Mouse (Mus musculus) embryonic facial prominence, embryonic 10.5 days (tissue): ENCODE measurements around the gene Zfp655. TPM values are rescaled to one million over a fixed set of nuclear protein-coding genes. Genes with fewer than 3 reads are reported as not detected.
"Not testable (repeated sequence)": the region's sequence is repeated elsewhere in the genome, so short reads cannot be mapped to it uniquely, and the experiment has no call there.

Source experiments
- DNase-seq: peaks from one replicate; pipeline ENCODE4 v3.0.0-alpha.2; 2017; ENCODE audit warnings: low spot score
- H3K27ac ChIP-seq: fragments of 300-500 bp; sonication (generic); replicated peaks from 2 replicates; pipeline ENCODE4 v1.5.1; 2016; ENCODE audit warnings: mild to moderate bottlenecking
- H3K27me3 ChIP-seq: fragments of 300-500 bp; sonication (generic); replicated peaks from 2 replicates; pipeline ENCODE4 v1.6.1; 2016; ENCODE audit warnings: low read depth, mild to moderate bottlenecking; ENCODE audit not compliant: poor library complexity, severe bottlenecking
- H3K36me3 ChIP-seq: fragments of 300-500 bp; sonication (generic); replicated peaks from 2 replicates; pipeline ENCODE4 v1.6.1; 2016; ENCODE audit warnings: mild to moderate bottlenecking, moderate library complexity
- H3K4me1 ChIP-seq: fragments of 300-500 bp; sonication (generic); 2 replicates; pipeline ENCODE4 v1.6.1; 2016
- H3K4me3 ChIP-seq: fragments of 300-500 bp; sonication (generic); 2 replicates; pipeline ENCODE4 v1.5.1; 2016; ENCODE audit warnings: mild to moderate bottlenecking, moderate library complexity
- H3K9me3 ChIP-seq: fragments of 300-500 bp; sonication (generic); 2 replicates; pipeline ENCODE4 v1.6.1; 2016; ENCODE audit warnings: mild to moderate bottlenecking
- WGBS: fragments of 180-500 bp; shearing (Covaris S2); methylation state at CpG from one replicate; pipeline ENCODE4 v1.1.7; 2016; 5-methylcytosine and 5-hydroxymethylcytosine counted together
- polyA plus RNA-seq: library from polyadenylated mRNA; unstranded; fragments of >200 nt; fragmentation: Nextera tagmentation; extraction: Ambion mirVana; gene quantifications from 2 replicates; pipeline ENCODE4 v1.2.1, GENCODE M21; 2016

Gene Zfp655
- polyA plus RNA-seq, 1 experiment from 2014 or later, result 31.4 TPM

DNA sequence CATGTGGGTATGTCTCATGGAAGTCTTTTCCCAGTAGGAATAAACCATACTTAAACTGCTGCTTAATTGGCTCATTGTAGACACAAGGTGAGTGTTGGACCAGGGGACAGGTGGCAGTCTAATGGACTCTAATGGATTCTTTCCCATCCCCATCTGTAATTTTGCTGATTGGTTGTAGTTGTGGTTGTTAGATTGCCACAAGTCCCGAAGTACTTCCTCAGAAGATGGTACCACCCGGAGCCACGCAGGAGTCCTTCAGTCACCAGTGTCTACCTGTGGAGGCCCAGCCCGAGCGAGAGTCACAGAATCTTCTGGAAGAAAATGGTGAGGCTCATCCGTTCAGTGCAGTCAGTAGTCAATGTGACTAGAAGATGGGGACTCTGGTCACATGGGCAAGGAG is 24.1 kb upstream of the Zfp655 start:
- Histone ChIP-seq H3K4me1 (peaks cover 16% of the 10 kb centered on the region), H3K27me3 (no peaks in the 10 kb centered on the region), H3K36me3 (peaks cover 53% of the 10 kb centered on the region), H3K4me3 (no peak overlapping the region), H3K27ac (no peak overlapping the region), H3K9me3 (0 out of 2 replicates have a peak, but pooled peaks cover 3% of the 10 kb centered on the region)
- no peak for DNase-seq
- WGBS, result 94% methylated on average over 6 of the region's 6 CpGs

DNA sequence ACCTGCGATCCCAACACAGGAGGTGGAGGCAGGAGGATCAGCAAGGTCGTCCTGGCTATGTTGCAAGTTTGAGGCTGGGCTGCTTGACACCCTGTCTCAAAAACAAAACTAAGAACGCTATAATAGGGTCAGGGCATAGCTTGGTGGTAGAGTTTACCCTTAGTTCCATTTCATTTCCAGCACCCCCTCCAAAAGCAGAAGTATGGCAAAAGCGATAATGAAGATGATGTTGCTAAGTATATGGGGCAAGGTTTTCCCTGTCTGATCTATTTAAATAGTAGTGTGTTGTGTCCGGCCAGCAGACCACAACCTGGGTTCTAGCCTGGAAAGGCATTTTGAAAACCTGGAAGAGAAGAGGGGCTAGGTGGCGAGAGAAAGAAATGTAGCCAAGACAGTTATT is 23.6 kb upstream of the Zfp655 start:
- Histone ChIP-seq H3K4me1 (peaks cover 16% of the 10 kb centered on the region), H3K27me3 (no peaks in the 10 kb centered on the region), H3K9me3 (0 out of 2 replicates have a peak, but pooled peaks cover 3% of the 10 kb centered on the region), H3K36me3 (peaks cover 59% of the 10 kb centered on the region), H3K27ac (no peak overlapping the region), H3K4me3 (no peak overlapping the region)
- no peak for DNase-seq
- WGBS, result 86% methylated on average over 6 of the region's 6 CpGs

DNA sequence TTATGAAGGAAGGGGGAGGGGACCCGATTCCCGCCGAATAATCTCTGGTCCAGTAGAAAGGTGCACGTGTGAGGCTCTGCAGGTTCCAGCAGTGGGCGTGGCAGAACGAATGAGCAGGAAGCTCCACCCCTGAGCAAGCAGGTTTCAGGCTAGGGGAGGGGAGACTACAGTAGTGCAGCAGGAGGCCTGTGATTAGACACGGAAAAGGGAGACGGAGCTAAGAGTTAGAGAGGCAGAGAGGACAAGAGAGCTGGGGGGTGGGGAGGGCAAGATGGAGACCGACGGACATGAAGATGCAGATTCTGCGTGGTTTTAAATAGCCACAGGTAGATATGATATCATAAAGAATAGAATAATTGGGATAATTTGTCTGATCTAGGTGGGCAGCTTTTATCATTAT is 23.1 kb upstream of the Zfp655 start:
- H3K36me3 ChIP-seq, result peaks cover 63% of the 10 kb centered on the region
- H3K4me1 ChIP-seq, result peaks cover 13% of the 10 kb centered on the region
- H3K4me3 ChIP-seq, H3K27ac ChIP-seq, H3K9me3 ChIP-seq, H3K27me3 ChIP-seq, DNase-seq: not testable (repeated sequence)
- 46% methylated on average over 11 of the region's 11 CpGs for WGBS

DNA sequence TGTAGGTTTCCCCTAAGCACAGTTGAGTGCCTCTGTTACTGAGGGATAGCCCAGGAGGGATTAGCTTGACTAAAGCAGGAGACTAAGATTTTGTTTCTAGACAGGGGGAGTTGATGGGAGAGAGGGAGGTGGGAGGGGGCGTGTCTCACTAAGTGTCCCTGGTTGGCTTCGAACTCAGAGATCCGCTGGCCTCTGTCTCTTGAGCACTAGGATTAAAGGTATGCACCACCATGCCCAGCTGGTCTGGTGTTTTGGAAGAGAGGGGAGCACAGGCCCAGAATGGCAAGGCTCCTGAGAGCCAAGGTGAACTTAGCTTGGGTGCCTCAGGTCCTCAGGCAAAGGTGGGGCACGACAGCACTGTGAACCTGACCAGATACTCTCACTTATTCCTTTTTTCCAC is 20.2 kb upstream of the Zfp655 start:
- 0 out of 2 replicates have a peak, but pooled peaks cover 3% of the 10 kb centered on the region for H3K9me3 ChIP-seq
- WGBS, result 98% methylated on average over 4 of the region's 4 CpGs
- H3K27ac ChIP-seq, result no peak overlapping the region
- peaks cover 85% of the 10 kb centered on the region for H3K36me3 ChIP-seq
- DNase-seq, result no peak
- H3K27me3 ChIP-seq, result no peaks in the 10 kb centered on the region
- H3K4me1 ChIP-seq, result no peaks in the 10 kb centered on the region
- H3K4me3 ChIP-seq, result no peak overlapping the region

DNA sequence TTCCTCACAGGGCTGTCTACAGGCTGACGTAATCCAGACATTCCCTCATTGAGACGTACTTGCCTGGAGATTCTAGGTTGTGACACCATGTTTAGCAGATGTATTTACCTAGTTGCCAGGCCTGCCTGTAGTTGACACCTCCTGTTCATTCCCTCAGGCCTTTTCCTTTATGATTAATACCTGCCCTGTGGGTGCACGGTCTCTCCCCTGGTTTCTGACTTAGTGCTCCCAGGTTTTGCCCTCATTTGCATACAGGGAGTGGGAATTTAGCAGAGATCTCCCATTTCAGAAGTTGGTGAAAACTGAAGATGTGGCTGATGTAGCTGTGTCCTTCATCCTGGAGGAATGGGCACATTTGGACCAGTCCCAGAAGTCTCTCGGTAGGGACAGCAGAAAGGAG is 19.3 kb upstream of the Zfp655 start:
- H3K4me1 ChIP-seq, result no peaks in the 10 kb centered on the region
- DNase-seq, result no peak
- H3K9me3 ChIP-seq, result 0 out of 2 replicates have a peak, but pooled peaks cover 3% of the 10 kb centered on the region
- no peak overlapping the region for H3K4me3 ChIP-seq
- H3K27ac ChIP-seq, result no peak overlapping the region
- peaks cover 76% of the 10 kb centered on the region for H3K36me3 ChIP-seq
- H3K27me3 ChIP-seq, result no peaks in the 10 kb centered on the region
- 93% methylated on average over 4 of the region's 4 CpGs for WGBS

DNA sequence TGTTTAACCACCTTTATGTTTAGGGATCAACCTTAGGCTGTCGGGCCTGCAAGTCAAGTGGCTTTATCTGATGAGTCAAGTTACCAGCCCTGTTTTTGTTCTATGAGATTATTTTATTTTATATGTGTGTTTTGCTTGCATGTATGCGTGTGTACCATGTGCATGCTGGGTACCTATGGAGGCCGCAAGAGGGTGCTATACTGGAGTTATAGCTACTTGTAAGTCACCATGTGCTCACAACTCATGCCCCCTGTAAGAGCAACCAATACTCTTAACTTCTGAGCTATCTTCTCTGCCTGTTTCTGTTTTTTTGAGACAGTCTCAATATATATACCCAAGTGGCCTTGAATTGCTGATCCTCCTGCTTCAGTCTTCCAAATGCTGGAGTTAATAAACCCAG is 18.0 kb upstream of the Zfp655 start:
- Histone ChIP-seq H3K4me3 (no peak overlapping the region), H3K4me1 (no peaks in the 10 kb centered on the region), H3K27ac (no peak overlapping the region), H3K9me3 (0 out of 2 replicates have a peak, but pooled peaks cover 3% of the 10 kb centered on the region), H3K36me3 (peaks cover 79% of the 10 kb centered on the region), H3K27me3 (no peaks in the 10 kb centered on the region)
- 89% methylated on average over 3 of the region's 3 CpGs for WGBS
- no peak for DNase-seq

DNA sequence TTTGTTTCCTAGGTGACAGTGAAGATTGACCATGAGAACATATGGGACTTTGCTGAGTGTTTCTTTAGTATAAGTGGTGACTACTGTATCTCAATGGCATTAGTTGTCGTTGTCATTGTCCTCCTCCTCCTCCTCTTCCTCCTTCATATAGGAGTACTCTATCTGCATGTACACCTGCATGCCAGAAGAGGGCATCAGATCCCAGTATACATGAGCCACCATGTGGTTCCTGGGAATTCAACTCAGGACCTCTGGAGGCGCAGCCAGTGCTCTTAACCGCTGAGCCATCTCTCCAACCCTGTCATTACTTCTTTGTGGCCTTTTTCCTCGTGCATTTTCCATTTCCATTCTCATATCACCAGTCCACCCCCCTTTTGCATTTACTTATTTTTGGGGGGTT is 16.8 kb upstream of the Zfp655 start:
- Histone ChIP-seq H3K27ac (no peak overlapping the region), H3K4me3 (no peak overlapping the region), H3K9me3 (0 out of 2 replicates have a peak, but pooled peaks cover 3% of the 10 kb centered on the region), H3K27me3 (no peaks in the 10 kb centered on the region), H3K36me3 (peaks cover 81% of the 10 kb centered on the region), H3K4me1 (no peaks in the 10 kb centered on the region)
- no peak for DNase-seq
- WGBS, result 68% methylated on average over 4 of the region's 4 CpGs

DNA sequence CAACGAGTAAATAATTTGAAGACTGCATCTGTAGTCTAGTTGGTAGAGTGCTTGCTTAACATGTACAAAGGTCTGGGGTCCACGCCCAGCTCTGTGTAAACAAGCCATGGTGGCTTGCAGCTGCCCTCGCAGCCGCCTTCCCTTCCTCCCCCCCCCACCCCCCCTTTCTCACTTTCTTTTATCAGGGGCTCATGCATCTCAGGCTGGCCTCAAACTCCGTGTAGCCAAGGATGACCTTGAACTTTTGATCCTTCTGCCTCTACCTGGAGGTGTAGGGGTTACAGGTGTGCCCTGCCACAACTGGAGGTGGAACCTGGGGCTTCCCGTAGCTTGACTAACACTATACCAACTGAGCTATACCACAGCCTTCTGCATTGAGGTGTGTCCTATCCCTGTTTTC is 13.8 kb upstream of the Zfp655 start:
- H3K27ac ChIP-seq, result no peak overlapping the region
- peaks cover 81% of the 10 kb centered on the region for H3K36me3 ChIP-seq
- no peaks in the 10 kb centered on the region for H3K9me3 ChIP-seq
- no peak overlapping the region for H3K4me3 ChIP-seq
- no peaks in the 10 kb centered on the region for H3K27me3 ChIP-seq
- WGBS, result 91% methylated on average over 6 of the region's 6 CpGs
- no peaks in the 10 kb centered on the region for H3K4me1 ChIP-seq
- DNase-seq, result no peak

DNA sequence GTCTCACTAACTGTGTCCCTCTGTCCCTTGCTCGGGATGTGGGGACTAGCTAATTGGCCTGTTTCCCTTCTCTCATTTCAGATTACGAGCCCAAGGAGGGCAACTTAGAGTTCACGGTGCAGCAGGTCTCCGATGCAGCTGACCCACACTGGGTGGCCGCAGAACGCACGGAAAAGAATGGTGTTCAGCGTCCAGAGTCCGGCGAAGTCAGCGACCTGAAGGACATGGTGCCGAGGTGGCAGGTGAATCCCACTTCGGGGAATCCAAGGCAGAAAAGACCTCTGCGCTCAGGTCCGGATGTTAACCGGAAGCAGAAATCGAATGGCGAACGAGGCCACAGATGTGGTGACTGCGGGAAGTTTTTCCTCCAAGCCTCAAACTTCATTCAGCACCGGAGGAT is 13.3 kb upstream of the Zfp655 start:
- Histone ChIP-seq H3K4me1 (no peaks in the 10 kb centered on the region), H3K4me3 (no peak overlapping the region), H3K9me3 (no peaks in the 10 kb centered on the region), H3K36me3 (peaks cover 80% of the 10 kb centered on the region), H3K27ac (no peak overlapping the region), H3K27me3 (no peaks in the 10 kb centered on the region)
- DNase-seq, result no peak
- WGBS, result 95% methylated on average over 21 of the region's 21 CpGs

DNA sequence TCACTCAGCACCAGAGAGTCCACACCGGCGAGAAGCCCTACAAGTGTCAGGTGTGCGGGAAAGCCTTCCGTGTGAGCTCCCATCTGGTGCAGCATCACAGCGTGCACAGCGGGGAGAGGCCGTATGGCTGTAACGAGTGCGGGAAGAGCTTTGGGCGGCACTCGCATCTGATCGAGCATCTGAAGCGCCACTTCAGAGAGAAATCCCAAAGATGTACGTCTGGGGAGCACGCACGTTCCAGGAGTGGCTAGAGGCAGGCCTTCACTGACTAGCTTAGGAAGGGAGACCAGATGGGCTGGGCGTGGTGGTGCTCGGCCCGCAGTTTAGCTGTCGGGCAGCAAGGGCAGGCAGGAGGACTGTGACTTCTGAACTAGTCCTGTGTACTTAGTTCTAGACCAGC is 12.8 kb upstream of the Zfp655 start:
- Histone ChIP-seq H3K4me3 (no peak overlapping the region), H3K4me1 (no peaks in the 10 kb centered on the region), H3K27me3 (no peaks in the 10 kb centered on the region), H3K9me3 (no peaks in the 10 kb centered on the region), H3K27ac (no peak overlapping the region), H3K36me3 (peaks cover 76% of the 10 kb centered on the region)
- no peak for DNase-seq
- 93% methylated on average over 20 of the region's 20 CpGs for WGBS

DNA sequence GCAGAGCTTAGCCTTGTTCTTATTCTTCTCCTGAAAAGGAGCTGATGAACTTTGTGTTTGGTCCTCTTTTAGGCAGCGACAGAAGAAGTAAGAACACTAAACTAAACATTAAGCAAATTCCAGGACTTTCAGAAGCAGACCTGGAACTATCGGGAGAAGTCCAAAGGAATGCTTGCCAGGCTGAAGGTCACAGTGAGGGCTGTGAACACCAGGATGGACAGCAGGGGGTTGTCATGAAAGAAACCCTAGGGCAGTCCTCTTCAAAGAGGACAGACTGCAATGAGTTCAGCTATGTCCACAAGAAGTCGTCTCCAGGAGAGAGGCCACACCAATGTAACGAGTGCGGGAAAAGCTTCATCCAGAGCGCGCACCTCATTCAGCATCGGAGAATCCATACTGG is 11.5 kb upstream of the Zfp655 start:
- 92% methylated on average over 8 of the region's 8 CpGs for WGBS
- Histone ChIP-seq H3K36me3 (peaks cover 63% of the 10 kb centered on the region), H3K9me3 (no peaks in the 10 kb centered on the region), H3K4me3 (no peak overlapping the region), H3K4me1 (no peaks in the 10 kb centered on the region), H3K27ac (no peak overlapping the region), H3K27me3 (no peaks in the 10 kb centered on the region)
- no peak for DNase-seq

DNA sequence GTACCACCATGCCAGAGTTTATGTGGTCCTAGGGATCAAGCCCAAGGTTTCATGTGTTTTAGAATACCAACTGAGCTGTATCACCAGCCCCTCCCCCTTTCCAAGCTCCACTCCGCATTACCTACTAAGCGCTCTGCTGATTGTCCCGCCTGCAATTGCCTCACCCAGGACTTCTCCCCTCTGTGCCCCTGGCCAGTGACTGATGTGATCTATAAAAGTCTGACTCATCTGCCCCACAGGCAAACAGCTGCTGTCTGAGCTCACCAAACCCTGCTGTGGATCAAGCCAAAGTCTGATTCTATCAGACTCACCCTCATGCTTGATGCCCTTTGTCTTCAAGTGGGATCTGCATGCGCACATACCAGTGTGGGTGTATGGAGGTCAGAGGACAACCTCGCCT is 8.7 kb upstream of the Zfp655 start:
- Histone ChIP-seq H3K27me3 (no peaks in the 10 kb centered on the region), H3K36me3 (peaks cover 53% of the 10 kb centered on the region)
- WGBS, result 83% methylated on average over 5 of the region's 5 CpGs

DNA sequence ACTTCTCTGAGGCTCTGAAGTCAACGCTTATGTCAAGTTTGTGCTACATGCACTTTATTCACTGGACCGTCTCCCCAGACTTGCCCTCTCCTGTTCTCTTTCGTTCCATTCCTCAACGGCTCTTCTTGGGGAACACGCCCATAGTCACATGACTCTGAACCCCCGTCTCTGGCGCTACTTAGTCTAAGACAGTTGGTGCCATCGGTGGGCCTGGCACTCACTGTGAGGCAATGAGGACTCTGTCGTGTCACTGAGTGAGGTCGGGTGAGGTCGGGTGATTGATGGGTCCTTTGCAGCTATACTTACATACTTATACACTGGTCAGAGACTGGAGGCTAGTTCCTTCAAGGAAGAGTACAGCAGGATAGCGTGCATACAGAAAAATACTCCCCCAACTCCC is 8.1 kb upstream of the Zfp655 start:
- H3K4me1 ChIP-seq, result no peaks in the 10 kb centered on the region
- no peak for DNase-seq
- no peaks in the 10 kb centered on the region for H3K9me3 ChIP-seq
- no peaks in the 10 kb centered on the region for H3K27me3 ChIP-seq
- H3K36me3 ChIP-seq, result peaks cover 47% of the 10 kb centered on the region
- no peak overlapping the region for H3K4me3 ChIP-seq
- WGBS, result 85% methylated on average over 12 of the region's 12 CpGs
- H3K27ac ChIP-seq, result no peak overlapping the region

More for the DNA sequence above, 8.7 kb upstream of the Zfp655 start:
- Histone ChIP-seq H3K27ac (no peak overlapping the region), H3K4me3 (no peak overlapping the region), H3K9me3 (no peaks in the 10 kb centered on the region), H3K4me1 (no peaks in the 10 kb centered on the region)
- DNase-seq, result no peak

DNA sequence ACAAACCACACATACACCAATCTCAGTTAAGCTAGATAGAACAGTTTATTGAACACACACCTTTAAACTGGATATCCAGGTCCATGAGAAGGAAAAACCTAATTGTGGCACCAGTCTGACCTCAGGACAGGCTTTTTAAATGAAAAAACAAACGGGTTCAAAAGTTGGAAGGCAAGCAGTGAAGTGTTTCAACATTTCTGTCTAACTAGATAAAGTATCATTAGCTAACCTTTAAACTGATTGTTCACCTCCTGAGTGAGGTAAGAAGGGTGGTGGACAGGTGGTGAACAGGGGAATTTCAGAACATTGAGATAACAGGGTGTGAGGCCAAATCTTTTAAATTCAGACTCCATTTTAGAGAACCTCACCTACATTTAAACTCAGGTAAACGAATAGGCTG is 5.1 kb upstream of the Zfp655 start:
- DNase-seq, result no peak
- WGBS, result 62% methylated on average over 2 of the region's 2 CpGs
- Histone ChIP-seq H3K9me3 (no peaks in the 10 kb centered on the region), H3K27ac (no peak overlapping the region), H3K4me3 (no peak overlapping the region), H3K36me3 (peaks cover 17% of the 10 kb centered on the region), H3K4me1 (peaks cover 9% of the 10 kb centered on the region), H3K27me3 (no peaks in the 10 kb centered on the region)
